In the genomic region with DNA sequence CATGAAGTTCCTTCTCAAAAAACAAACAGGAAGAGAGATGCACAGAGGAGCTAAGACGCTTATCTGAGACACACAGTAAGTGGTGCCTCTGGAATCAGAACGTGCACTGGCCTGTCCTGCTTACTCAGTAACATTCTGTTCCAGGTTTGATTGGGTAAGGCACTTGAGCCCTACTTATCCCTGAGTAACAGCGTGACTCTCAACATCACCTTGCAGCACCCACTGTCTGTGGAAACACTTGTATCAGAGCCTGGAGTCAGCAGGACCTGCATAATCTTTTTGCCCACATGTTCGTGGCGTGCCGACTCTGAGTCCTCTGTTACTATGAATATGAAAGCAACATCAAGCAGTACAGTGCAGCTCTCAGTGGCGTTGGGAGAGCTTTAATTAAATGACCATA, we compare ENCODE assay signal across 11 mouse cellular contexts.
DNase-seq lines count a peak whose midpoint lies in the region; ATAC-seq and TF ChIP-seq lines count a peak whose summit lies in the region.
"Had no signal": no experiment of that assay in that cellular context is flagged by ENCODE, and none has a peak within 500 bp of the region (broad histone marks: within the 10 kb centered on the region; RNA-seq: fewer than 3 reads in every experiment).

No protein-coding gene starts in this region.

- H3K4me1 ChIP-seq in G1E (ENCODE audit: insufficient read depth, low read depth, low read length) = peaks cover 70% of the 10 kb centered on the region
- H3K4me1 ChIP-seq in MEL (ENCODE audit: control insufficient read depth in 1 of 2, insufficient read depth in 2 of 2, low read length in 2 of 2) = peaks cover 14 to 30% of the 10 kb centered on the region in 2 experiments
- peaks cover 44% of the 10 kb centered on the region for H3K4me1 ChIP-seq in liver, embryonic 11.5 days (replicated peaks; ENCODE audit: control insufficient read depth, insufficient read depth, low read length)

- no peak overlapping the region for H3K27ac ChIP-seq in MEL (ENCODE audit: control insufficient read depth, low read depth, low read length)
- peak overlapping the region; percentile 85 for H3K27ac ChIP-seq in liver, embryonic 11.5 days (ENCODE audit: low read depth, low read length)
- H3K27ac ChIP-seq: macrophage had no signal

- H3K27me3 ChIP-seq in G1E (ENCODE audit: insufficient read depth, low read length) (no peaks in the 10 kb centered on the region; the same call in 1 of the 2 replicates), MEL (ENCODE audit: control insufficient read depth in 1 of 2, insufficient read depth in 2 of 2, low read length in 2 of 2) (no peaks in the 10 kb centered on the region)
- no peaks in the 10 kb centered on the region for H3K27me3 ChIP-seq in liver, embryonic 11.5 days (replicated peaks; ENCODE audit: control insufficient read depth, insufficient read depth, low read length)

- 33% methylated on average over 7 of the region's 7 CpGs for WGBS in liver, embryonic 11.5 days

- H3K9me3 ChIP-seq in G1E (replicated peaks) (no peaks in the 10 kb centered on the region), MEL (replicated peaks; ENCODE audit: insufficient read depth, low read length) (no peaks in the 10 kb centered on the region)
- no peaks in the 10 kb centered on the region for H3K9me3 ChIP-seq in liver, embryonic 11.5 days (ENCODE audit: control insufficient read depth, low read length)

- no peaks in the 10 kb centered on the region for H3K79me2 ChIP-seq in MEL (ENCODE audit: control insufficient read depth, insufficient read depth, low read length, poor library complexity)

- TF ChIP-seq EP300 in MEL (IDR thresholded peaks at IDR 0.05; ENCODE audit: low read depth in 1 of 2, low read length in 2 of 2) = peak; percentile 83 to 87

- TF ChIP-seq POLR2A in MEL (IDR thresholded peaks at IDR 0.05; ENCODE audit: control insufficient read depth in 1 of 2, insufficient read depth in 1 of 2, low read depth in 1 of 2, low read length in 2 of 2, poor library complexity in 1 of 2) = no peak

- TF ChIP-seq CTCF in G1E (IDR thresholded peaks at IDR 0.05; ENCODE audit: low read depth, low read length) (no peak), MEL (IDR thresholded peaks at IDR 0.05 in 2 of 3, conservative IDR thresholded peaks at IDR 0.05 in 1 of 3; ENCODE audit: control insufficient read depth in 1 of 3, insufficient read depth in 1 of 3, low read depth in 2 of 3, low read length in 3 of 3, poor library complexity in 1 of 3, severe bottlenecking in 1 of 3) (no peak)

- peak; percentile 90 for ATAC-seq in G1E (ENCODE audit: extremely low read depth, insufficient number of reproducible peaks, low FRiP score, poor library complexity, severe bottlenecking)
- ATAC-seq in liver, embryonic 11.5 days (replicated peaks; ENCODE audit: low FRiP score) = peak; percentile 97

- no peak overlapping the region; the same call in 1 of the 2 replicates for H3K9ac ChIP-seq in MEL (ENCODE audit: control insufficient read depth, low read depth, low read length, poor library complexity, severe bottlenecking)
- H3K9ac ChIP-seq in liver, embryonic 11.5 days (ENCODE audit: low read depth, low read length) = no peak overlapping the region

- DNase-seq in G1E (ENCODE audit: low spot score) (peak; percentile 39), MEL (ENCODE audit: low read depth, low spot score) (peak; percentile 84)
- no peak for DNase-seq in liver, embryonic 11.5 days (ENCODE audit: low spot score)
- DNase-seq in lung, postnatal 14 days = peak; percentile 52
- DNase-seq in testis, postnatal 14 days (ENCODE audit: low spot score) = no peak
- DNase-seq in adrenal gland, postnatal 10 days = no peak
- no peak for DNase-seq in right cerebral cortex, postnatal 10 days (ENCODE audit: low spot score in 2 of 2)
- DNase-seq: cerebellum, adult 2 months; heart, postnatal 10 days; kidney, adult 9 months had no signal

- TF ChIP-seq RAD21 in MEL (IDR thresholded peaks at IDR 0.05; ENCODE audit: low read depth, low read length) = no peak

- H3K36me3 ChIP-seq in G1E (replicated peaks) = no peaks in the 10 kb centered on the region
- H3K36me3 ChIP-seq in MEL (ENCODE audit: control insufficient read depth in 1 of 2, insufficient read depth in 2 of 2, low read length in 2 of 2) = peaks cover 0 to 33% of the 10 kb centered on the region in 2 experiments; a peak in 2 of 4 replicates
- H3K36me3 ChIP-seq in liver, embryonic 11.5 days (ENCODE audit: control insufficient read depth, insufficient read depth, low read length) = no peaks in the 10 kb centered on the region

- H3K4me3 ChIP-seq in G1E (ENCODE audit: low read depth, low read length) (peak overlapping the region; percentile 53; the same call in 1 of the 2 replicates), MEL (ENCODE audit: control insufficient read depth in 1 of 2, insufficient read depth in 1 of 2, low read depth in 2 of 2, low read length in 2 of 2) (peak overlapping the region; percentile 7 to 33; a peak in 2 of 4 replicates)
- H3K4me3 ChIP-seq in liver, embryonic 11.5 days (ENCODE audit: low read depth, low read length) = no peak overlapping the region

- H3K4me2 ChIP-seq in liver, embryonic 11.5 days = peak overlapping the region; percentile 44

TF ChIP-seq in MEL, 35 proteins besides CTCF, POLR2A, EP300 and RAD21:
- TF ChIP-seq USF1 (IDR thresholded peaks at IDR 0.05; ENCODE audit: low read depth, low read length) = no peak
- peak; percentile 79 for TF ChIP-seq TCF12 (IDR thresholded peaks at IDR 0.05; ENCODE audit: low read depth, low read length)
- TF ChIP-seq MYC (IDR thresholded peaks at IDR 0.05; ENCODE audit: low read depth, low read length) = peak; percentile 70
- peak; percentile 80 for TF ChIP-seq RCOR1 (IDR thresholded peaks at IDR 0.05; ENCODE audit: low read depth, low read length)
- no peak for TF ChIP-seq NELFE (IDR thresholded peaks at IDR 0.05; ENCODE audit: low read depth, low read length)
- TF ChIP-seq ZMIZ1 (IDR thresholded peaks at IDR 0.05; ENCODE audit: low read depth, low read length) = no peak
- TF ChIP-seq BHLHE40 (IDR thresholded peaks at IDR 0.05; ENCODE audit: borderline replicate concordance, low read depth, low read length) = peak; percentile 86
- peak; percentile 49 for TF ChIP-seq MAX (IDR thresholded peaks at IDR 0.05; ENCODE audit: low read length)
- TF ChIP-seq KAT2A (conservative IDR thresholded peaks at IDR 0.05; ENCODE audit: low read depth, low read length) = no peak
- peak; percentile 95 for TF ChIP-seq TAL1 (IDR thresholded peaks at IDR 0.05; ENCODE audit: low read length)
- TF ChIP-seq SIN3A (IDR thresholded peaks at IDR 0.05; ENCODE audit: low read length) = peak; percentile 40; the same call in 1 of the 2 replicates
- TF ChIP-seq ZC3H11A (IDR thresholded peaks at IDR 0.05; ENCODE audit: low read depth, low read length) = no peak
- peak; percentile 59; the same call in 1 of the 2 replicates for TF ChIP-seq ETS1 (IDR thresholded peaks at IDR 0.05; ENCODE audit: low read depth, low read length)
- peak; percentile 94 for TF ChIP-seq GATA1 (IDR thresholded peaks at IDR 0.05; ENCODE audit: low read depth, low read length)
- 0 out of 2 replicates have a peak, but pooled peaks have one; percentile 53 for TF ChIP-seq MXI1 (IDR thresholded peaks at IDR 0.05; ENCODE audit: low read depth, low read length)
- TF ChIP-seq NRF1 (IDR thresholded peaks at IDR 0.05; ENCODE audit: insufficient read depth, low read depth, low read length, poor library complexity, severe bottlenecking) = no peak

Comparison
In these comparisons a context has a peak if more than half of its experiments do, and no peak if none do; other contexts are left out.
1. DNase-seq: peak in G1E (single experiment), MEL (single experiment) and lung, postnatal 14 days (single experiment); none in liver, embryonic 11.5 days (single experiment), testis, postnatal 14 days (single experiment), adrenal gland, postnatal 10 days (single experiment) and right cerebral cortex, postnatal 10 days (0 of 2).